Mouse (Mus musculus) adrenal gland, adult 2 months (tissue): Measurements from ENCODE around the gene Tedc2. TPM values are rescaled to one million over a fixed set of nuclear protein-coding genes. Genes with fewer than 3 reads are reported as not detected.
A peak's percentile ranks its signal among the peaks of the same experiment; 100 is the strongest.

Experiments
- DNase-seq: peaks from one replicate; pipeline ENCODE4 v3.0.0; 2021
- microRNA-seq, 2 experiments: library from miRNA; unstranded; fragments of <30 nt; microRNA quantifications; one replicate each; pipeline ENCODE4 v1.2.0; 2021
- polyA plus RNA-seq: library from polyadenylated mRNA; depleted of rRNA; stranded (reverse); fragments of >200 nt; gene quantifications from 2 replicates; pipeline ENCODE4 v1.2.3, GENCODE M21; 2012; rRNA removed
- total RNA-seq, 2 experiments: library from RNA; stranded (reverse); gene quantifications; 2 replicates each; pipeline ENCODE4 v1.2.3; 2021

Tedc2 gene
- total and polyA plus RNA-seq, 3 experiments: 7.0 to 7.8 (median 7.6) TPM

GRCm38 (mm10) chr17:24193769-24194168, 26.9 kb downstream of the Tedc2 start:
- no peak for DNase-seq

DNA sequence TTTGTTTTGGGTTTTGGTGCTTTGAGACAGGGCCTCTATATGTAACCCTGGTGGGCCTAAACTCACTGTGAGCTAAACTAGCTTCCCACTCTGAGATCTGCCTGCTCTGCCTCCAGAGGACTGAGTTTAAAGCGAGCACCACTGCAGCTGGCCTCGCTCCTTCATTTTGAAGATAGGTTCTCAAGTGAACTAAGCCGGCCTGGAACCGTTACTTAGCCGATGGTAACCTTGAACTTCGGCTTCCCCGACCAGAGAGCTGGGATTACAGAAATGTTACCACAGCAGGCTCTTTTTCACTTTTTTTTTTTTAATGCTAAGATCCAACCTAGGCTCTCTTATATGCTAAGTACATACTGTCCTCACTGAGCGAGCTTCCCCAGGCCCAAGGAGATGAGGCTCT, 27.4 kb downstream of the Tedc2 start:
- DNase-seq: peak; percentile 55

GRCm38 (mm10) chr17:24192848-24193247, 27.8 kb downstream of the Tedc2 start:
- no peak for DNase-seq

- DNase-seq: no peak
Observed at GRCm38 (mm10) chr17:24191481-24191880, 29.2 kb downstream of the Tedc2 start.

- DNase-seq: no peak
Observed at GRCm38 (mm10) chr17:24190934-24191333, 29.7 kb downstream of the Tedc2 start.

DNA sequence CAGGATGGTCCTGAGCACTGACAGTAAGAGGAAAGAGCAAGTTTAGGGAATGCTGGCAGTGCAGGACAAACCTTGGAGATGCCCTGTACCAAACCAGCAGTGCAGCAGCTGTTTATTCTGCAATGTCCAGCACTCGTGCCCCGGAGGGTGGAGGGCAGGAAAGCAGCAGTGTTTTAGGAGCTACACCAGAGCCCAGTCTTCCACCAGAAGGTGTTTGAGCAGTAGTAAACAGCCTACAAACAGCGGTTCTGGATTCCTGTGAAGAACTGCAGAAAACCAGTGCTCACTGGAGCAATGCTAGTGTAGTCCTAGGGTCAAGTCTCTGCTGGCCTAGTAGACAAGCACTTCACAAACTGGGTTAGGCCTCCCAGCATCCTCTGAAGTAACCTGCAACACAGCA, 46.4 kb downstream of the Tedc2 start:
- DNase-seq: no peak

- peak; percentile 67 for DNase-seq
Observed at GRCm38 (mm10) chr17:24173423-24173822, 47.2 kb downstream of the Tedc2 start.

GRCm38 (mm10) chr17:24171738-24172137, 48.9 kb downstream of the Tedc2 start:
- DNase-seq: no peak

GRCm38 (mm10) chr17:24170729-24171128, 49.9 kb downstream of the Tedc2 start:
- DNase-seq: no peak

DNA sequence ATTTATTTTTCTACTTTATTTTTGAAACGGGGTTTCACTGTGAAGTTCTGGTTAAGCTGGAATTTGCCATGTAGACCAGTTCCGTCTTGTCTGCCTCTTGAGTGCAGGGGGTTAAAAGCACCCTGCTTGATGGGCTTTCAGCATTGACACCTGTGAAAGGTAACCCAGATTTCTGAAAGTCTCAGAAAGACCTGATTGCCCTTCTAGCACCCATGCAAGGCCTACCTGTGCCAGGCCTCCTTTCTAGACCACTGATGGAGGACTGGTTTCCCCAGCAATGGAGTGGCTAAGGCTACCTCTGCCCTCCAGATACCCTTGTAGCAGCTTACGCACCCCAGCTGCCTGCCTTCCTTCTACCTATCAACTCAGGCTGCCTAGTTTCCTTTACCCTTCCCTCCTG, 50.5 kb downstream of the Tedc2 start:
- DNase-seq: no peak

DNA sequence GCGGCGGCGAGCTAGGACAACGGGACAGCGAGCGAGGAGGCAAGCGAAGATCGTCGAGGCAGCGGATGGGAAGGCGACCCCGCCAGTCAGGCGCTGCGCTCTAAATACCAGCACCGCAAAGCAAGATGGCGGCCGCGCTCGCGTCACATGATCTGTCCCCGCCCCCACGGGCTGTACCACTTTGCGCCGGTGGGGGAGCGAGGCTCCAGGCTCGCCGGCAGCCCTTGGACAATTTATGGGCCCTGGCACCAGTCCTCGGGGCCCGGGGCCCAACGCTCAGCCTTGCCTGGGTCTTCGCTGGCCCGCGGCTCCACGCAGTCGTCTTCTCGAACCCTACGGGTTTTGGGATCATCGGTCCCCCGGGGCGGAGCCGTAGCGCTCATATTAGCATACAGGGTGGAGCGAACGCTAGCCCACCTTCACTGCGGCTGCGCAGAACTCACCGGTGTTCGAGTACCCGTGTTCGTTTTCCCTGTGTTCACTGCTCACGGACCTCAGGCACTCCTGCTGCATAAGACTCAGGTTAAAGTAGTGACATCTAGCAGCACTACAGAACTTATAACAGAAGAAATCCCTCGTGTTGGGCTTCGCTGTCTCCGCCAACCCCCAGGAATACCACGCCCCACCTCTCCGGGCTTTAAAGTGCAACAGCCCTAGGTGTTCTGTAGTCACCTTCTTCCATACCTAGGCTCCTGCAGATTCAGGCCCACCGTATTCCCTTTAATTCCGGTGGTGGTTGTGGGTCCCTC, 51.2 kb downstream of the Tedc2 start, which contains the start of gene Atp6v0c:
Gene Atp6v0c, minus strand, starts transcription at position 386 of the 749 bp plus-strand sequence.
- peak; percentile 94 for DNase-seq

- peak; percentile 69 for DNase-seq
Observed at GRCm38 (mm10) chr17:24168590-24169277, 51.9 kb downstream of the Tedc2 start.

GRCm38 (mm10) chr17:24167891-24168505, 52.7 kb downstream of the Tedc2 start:
- DNase-seq: peak; percentile 57

GRCm38 (mm10) chr17:24167120-24167519, 53.5 kb downstream of the Tedc2 start:
- DNase-seq: no peak

Small RNA genes lying within 50 kb of the gene (microRNA-seq; reads per million reads assigned to microRNA genes)
- gene Mir5134 (0.41 to 2.2 reads per million in 2 experiments), gene Mir6965 (0 reads per million in 2 experiments)

Other genes with a start within 250 kb of the Tedc2 start
- gene Prss30, start 240.3 kb downstream of the Tedc2 start, total RNA-seq: under 1 TPM; 0.21 to 0.26 TPM
- 0.63 and 0.74 TPM in 2 replicates for gene Prss30, start 240.3 kb downstream of the Tedc2 start, polyA plus RNA-seq
- gene Prss22, start 222.8 kb downstream of the Tedc2 start, total RNA-seq: not detected
- gene Prss22, start 222.8 kb downstream of the Tedc2 start, polyA plus RNA-seq: not detected in 2 replicates
- gene Prss27, start 182.7 kb downstream of the Tedc2 start, total RNA-seq: under 1 TPM; 0.24 to 0.46 TPM
- 0.58 and 0.68 TPM in 2 replicates for gene Prss27, start 182.7 kb downstream of the Tedc2 start, polyA plus RNA-seq
- gene Kctd5, start 147.4 kb downstream of the Tedc2 start, total RNA-seq: 10 to 100 TPM; 13.7 to 14.4 TPM
- 13.8 and 14.7 TPM in 2 replicates for gene Kctd5, start 147.4 kb downstream of the Tedc2 start, polyA plus RNA-seq
- gene Pdpk1, start 69.9 kb downstream of the Tedc2 start, total RNA-seq: 10 to 100 TPM; 56.4 to 62.0 TPM
- 23.6 and 24.7 TPM in 2 replicates for gene Pdpk1, start 69.9 kb downstream of the Tedc2 start, polyA plus RNA-seq
- gene Amdhd2, start 57.1 kb downstream of the Tedc2 start, total RNA-seq: 10 to 100 TPM; 30.1 to 42.1 TPM
- gene Amdhd2, start 57.1 kb downstream of the Tedc2 start, polyA plus RNA-seq: 68.4 and 71.3 TPM in 2 replicates
- 100 to 1,000 TPM; 476 to 493 TPM for gene Atp6v0c, start 51.1 kb downstream of the Tedc2 start, total RNA-seq
- 1,190 and 1,565 TPM in 2 replicates for gene Atp6v0c, start 51.1 kb downstream of the Tedc2 start, polyA plus RNA-seq
- 10 to 100 TPM; 13.4 to 17.1 TPM for gene Tbc1d24, start 15.3 kb downstream of the Tedc2 start, total RNA-seq
- 24.6 and 33.5 TPM in 2 replicates for gene Tbc1d24, start 15.3 kb downstream of the Tedc2 start, polyA plus RNA-seq
- 1 to 10 TPM; 1.4 to 2.4 TPM for gene Ntn3, start 11.3 kb downstream of the Tedc2 start, total RNA-seq
- 7.4 and 8.8 TPM in 2 replicates for gene Ntn3, start 11.3 kb downstream of the Tedc2 start, polyA plus RNA-seq
- 1 to 10 TPM; 1.8 to 4.0 TPM for gene Ccnf, start 30.6 kb upstream of the Tedc2 start, total RNA-seq
- gene Ccnf, start 30.6 kb upstream of the Tedc2 start, polyA plus RNA-seq: 1.9 and 2.0 TPM in 2 replicates
- gene Abca17, start 130.2 kb upstream of the Tedc2 start, total RNA-seq: under 1 TPM; 0.09 to 0.10 TPM
- gene Abca17, start 130.2 kb upstream of the Tedc2 start, polyA plus RNA-seq: not detected in 2 replicates
- gene Abca3, start 131.1 kb upstream of the Tedc2 start, total RNA-seq: 10 to 100 TPM; 22.8 to 24.0 TPM
- 26.4 and 33.6 TPM in 2 replicates for gene Abca3, start 131.1 kb upstream of the Tedc2 start, polyA plus RNA-seq
- gene Rnps1, start 193.7 kb upstream of the Tedc2 start, total RNA-seq: 10 to 100 TPM; 61.4 to 70.3 TPM
- gene Rnps1, start 193.7 kb upstream of the Tedc2 start, polyA plus RNA-seq: 84.4 and 95.2 TPM in 2 replicates
- 100 to 1,000 TPM; 303 to 325 TPM for gene Eci1, start 205.8 kb upstream of the Tedc2 start, total RNA-seq
- gene Eci1, start 205.8 kb upstream of the Tedc2 start, polyA plus RNA-seq: 163 and 182 TPM in 2 replicates
- gene Dnase1l2, start 222.3 kb upstream of the Tedc2 start, total RNA-seq: 1 to 10 TPM; 2.1 to 3.7 TPM
- gene Dnase1l2, start 222.3 kb upstream of the Tedc2 start, polyA plus RNA-seq: 1.8 and 4.1 TPM in 2 replicates
- gene E4f1, start 249.5 kb upstream of the Tedc2 start, total RNA-seq: 10 to 100 TPM; 17.0 to 21.8 TPM
- 57.5 and 59.5 TPM in 2 replicates for gene E4f1, start 249.5 kb upstream of the Tedc2 start, polyA plus RNA-seq
- 100 to 1,000 TPM in 1 of 2 experiments, 10 to 100 TPM in 1; 65.0 to 104 TPM for gene Pgp, start 249.5 kb upstream of the Tedc2 start, total RNA-seq
- 254 TPM in 2 replicates for gene Pgp, start 249.5 kb upstream of the Tedc2 start, polyA plus RNA-seq